Mouse (Mus musculus) neural tube, embryonic 10.5 days (tissue): ENCODE data around the gene Cldn6.
A peak's percentile ranks its signal among the peaks of the same experiment; 100 is the strongest.

Experiments used
- DNase-seq: peaks from one replicate; pipeline ENCODE4 v3.0.0-alpha.2; 2017; ENCODE audit warnings: low spot score; ENCODE audit errors: extremely low spot score

The Cldn6 gene

GRCm38 (mm10) chr17:23674271-23674952 is 4.6 kb upstream of the Cldn6 start:
- no peak for DNase-seq

GRCm38 (mm10) chr17:23675127-23675526 is 3.9 kb upstream of the Cldn6 start:
- no peak for DNase-seq

- no peak for DNase-seq
Measured at GRCm38 (mm10) chr17:23675564-23676281, 3.3 kb upstream of the Cldn6 start.

- DNase-seq, result no peak
Measured at GRCm38 (mm10) chr17:23676473-23677031, 2.5 kb upstream of the Cldn6 start.

GRCm38 (mm10) chr17:23677236-23677679 is 1.8 kb upstream of the Cldn6 start, which contains the start of gene Tnfrsf12a:
Gene Tnfrsf12a, minus strand, starts transcription at chr17:23677468.
- peak; percentile 84 for DNase-seq

- DNase-seq, result no peak
Measured at GRCm38 (mm10) chr17:23680336-23680735, 1.3 kb downstream of the Cldn6 start.

GRCm38 (mm10) chr17:23681086-23681485 is 2.0 kb downstream of the Cldn6 start:
- DNase-seq, result no peak

- DNase-seq, result no peak
Measured at GRCm38 (mm10) chr17:23682092-23682491, 3.0 kb downstream of the Cldn6 start.

- no peak for DNase-seq
Measured at GRCm38 (mm10) chr17:23682530-23682929, 3.5 kb downstream of the Cldn6 start.

- no peak for DNase-seq
Measured at GRCm38 (mm10) chr17:23683226-23683625, 4.2 kb downstream of the Cldn6 start.

- no peak for DNase-seq
Measured at GRCm38 (mm10) chr17:23683856-23684672, 5.0 kb downstream of the Cldn6 start, which contains the start of gene Cldn9. Gene Cldn9, minus strand, starts transcription at chr17:23684026.

GRCm38 (mm10) chr17:23694491-23694890 is 15.4 kb downstream of the Cldn6 start:
- DNase-seq, result no peak

GRCm38 (mm10) chr17:23695801-23696200 is 16.8 kb downstream of the Cldn6 start:
- no peak for DNase-seq

GRCm38 (mm10) chr17:23699131-23700077 is 20.4 kb downstream of the Cldn6 start:
- DNase-seq, result peak; percentile 54

GRCm38 (mm10) chr17:23700079-23700478 is 21.0 kb downstream of the Cldn6 start:
- DNase-seq, result peak; percentile 84

GRCm38 (mm10) chr17:23703301-23703700 is 24.3 kb downstream of the Cldn6 start:
- no peak for DNase-seq

- DNase-seq, result no peak
Measured at GRCm38 (mm10) chr17:23704741-23705140, 25.7 kb downstream of the Cldn6 start.

GRCm38 (mm10) chr17:23705525-23706104 is 26.6 kb downstream of the Cldn6 start:
- no peak for DNase-seq

- peak; percentile 85 for DNase-seq
Measured at GRCm38 (mm10) chr17:23706212-23706611, 27.2 kb downstream of the Cldn6 start.

- DNase-seq, result no peak
Measured at GRCm38 (mm10) chr17:23717003-23717402, 38.0 kb downstream of the Cldn6 start.
